Mouse (Mus musculus) heart, adult 2 months (tissue): ENCODE measurements around the gene Tpm1.

ENCODE experiments used
- CTCF ChIP-seq: fragments of 200-600 bp; IDR thresholded peaks from 2 replicates; pipeline ENCODE4 v1.8.1; 2022; ENCODE audit warnings: antibody characterized with exemption, mild to moderate bottlenecking, moderate library complexity
- EP300 ChIP-seq: fragments of 200-500 bp; IDR thresholded peaks from 2 replicates; pipeline ENCODE4 v1.6.1; 2011; ENCODE audit warnings: low read depth, low read length, control low read depth; ENCODE audit not compliant: insufficient read depth
- POLR2A ChIP-seq: fragments of 200-500 bp; IDR thresholded peaks from 2 replicates; pipeline ENCODE4 v1.6.1; 2011; ENCODE audit warnings: mild to moderate bottlenecking, low read depth, low read length, control low read depth; ENCODE audit not compliant: insufficient read depth

DNA sequence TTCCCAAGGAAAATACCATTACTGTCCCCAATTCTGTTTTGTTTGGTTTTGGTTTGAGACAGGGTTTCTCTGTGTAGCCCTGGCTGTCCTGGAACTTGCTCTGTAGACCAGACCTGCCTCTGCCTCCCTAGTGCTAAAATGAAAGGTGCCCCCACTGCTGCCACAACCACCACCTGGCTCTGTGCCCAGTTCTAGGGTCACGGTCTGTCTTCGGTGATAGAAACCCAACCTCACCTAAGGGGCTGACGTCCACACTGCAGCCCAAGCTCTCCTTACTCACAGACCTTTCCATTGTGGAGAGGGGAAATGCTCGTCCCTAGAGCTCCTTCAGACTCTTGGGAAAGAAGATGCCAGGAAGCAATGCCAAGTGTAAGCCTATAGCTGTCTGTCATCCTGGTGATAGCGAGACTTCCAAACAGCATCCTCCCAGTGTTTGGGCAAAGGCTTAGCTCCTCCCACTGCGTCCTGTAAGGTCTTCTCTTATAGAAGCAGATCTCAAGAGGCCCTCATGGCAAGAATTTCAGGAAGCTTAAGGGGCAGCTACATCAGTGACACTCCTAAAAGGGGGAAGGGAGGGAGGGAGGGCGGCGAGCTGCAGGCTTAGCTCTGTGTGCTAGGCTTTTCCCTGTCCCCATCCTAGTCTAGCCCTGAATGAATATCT lies 57.3 kb downstream of the Tpm1 start:
- TF ChIP-seq POLR2A (no peak), EP300 (no peak), CTCF (no peak)
